Mouse (Mus musculus) liver, adult 2 months (tissue): ENCODE data around the gene Malsu1.

ENCODE experiments used
- CTCF ChIP-seq: fragments of 200-500 bp; IDR thresholded peaks from 2 replicates; pipeline ENCODE4 v1.5.1; 2011; ENCODE audit warnings: low read depth, low read length, control low read depth
- POLR2A ChIP-seq: fragments of 200-500 bp; IDR thresholded peaks from 2 replicates; pipeline ENCODE4 v1.6.1; 2011; ENCODE audit warnings: low read length, control low read depth; ENCODE audit not compliant: insufficient read depth; ENCODE audit errors: extremely low read depth

DNA sequence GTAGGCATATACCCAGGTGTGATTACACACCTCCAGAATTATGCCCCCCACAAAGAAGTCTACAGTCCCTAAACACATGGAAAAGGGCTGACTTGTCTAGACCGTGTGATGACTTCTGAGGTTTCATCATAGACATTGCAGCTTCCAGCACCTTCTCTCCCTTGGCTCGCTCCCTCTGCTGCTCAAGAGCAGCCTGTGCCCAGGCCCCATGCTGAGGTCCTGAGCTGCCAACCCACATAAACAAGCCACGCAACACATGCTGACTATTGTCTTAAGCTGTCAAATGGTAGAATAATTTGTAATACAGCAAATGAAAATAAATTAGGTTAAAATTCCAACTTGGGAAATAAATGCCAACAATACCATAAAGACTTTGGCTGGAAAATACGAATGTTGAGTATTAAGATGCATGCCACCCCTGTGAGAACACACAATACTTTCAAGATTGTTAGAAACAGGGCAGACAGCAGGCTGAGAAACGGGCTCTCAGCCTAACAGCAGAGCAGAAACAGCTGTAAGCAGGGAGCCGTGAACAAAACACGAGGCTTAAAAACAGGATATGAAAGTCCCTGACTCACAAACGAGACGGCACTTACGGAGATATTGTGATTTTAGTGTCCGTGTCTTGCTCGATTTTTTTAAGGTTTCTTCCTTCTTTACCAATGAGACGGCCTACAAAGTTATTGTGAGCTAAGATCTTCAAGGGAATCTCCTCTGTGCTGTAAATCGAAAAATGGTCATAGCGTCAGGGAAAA, 33.3 kb downstream of the Malsu1 start:
- no peak for TF ChIP-seq CTCF
- no peak for TF ChIP-seq POLR2A
